Mouse (Mus musculus) ES-Bruce4 (cell line): ENCODE results near the gene Ticrr. TPM values are rescaled to one million over a fixed set of nuclear protein-coding genes. Genes with fewer than 3 reads are reported as not detected.
A peak's percentile ranks its signal among the peaks of the same experiment; 100 is the strongest.

Experiments
- H3K27ac ChIP-seq: 2 replicates; pipeline ENCODE4 v1.5.1; 2012; ENCODE audit warnings: low read length, inconsistent platforms; ENCODE audit not compliant: insufficient read depth
- H3K27me3 ChIP-seq: 2 replicates; pipeline ENCODE4 v1.6.1; 2012; ENCODE audit warnings: mild to moderate bottlenecking, low read length, inconsistent platforms; ENCODE audit not compliant: control insufficient read depth, poor library complexity, insufficient read depth, severe bottlenecking
- H3K36me3 ChIP-seq: 2 replicates; pipeline ENCODE4 v1.6.1; 2012; ENCODE audit warnings: inconsistent platforms, mild to moderate bottlenecking, low read length, moderate library complexity; ENCODE audit not compliant: control insufficient read depth, poor library complexity, insufficient read depth, severe bottlenecking
- H3K4me1 ChIP-seq: one replicate; pipeline ENCODE4 v1.8.1; 2011; ENCODE audit warnings: low read length; ENCODE audit not compliant: control insufficient read depth, insufficient read depth
- H3K4me3 ChIP-seq: 2 replicates; pipeline ENCODE4 v1.5.1; 2011; ENCODE audit warnings: low read depth, mild to moderate bottlenecking, low read length
- H3K9ac ChIP-seq: 2 replicates; pipeline ENCODE4 v1.6.1; 2012; ENCODE audit warnings: low read depth, mild to moderate bottlenecking, inconsistent platforms; ENCODE audit not compliant: poor library complexity, severe bottlenecking
- H3K9me3 ChIP-seq: replicated peaks from 2 replicates; pipeline ENCODE4 v1.6.1; 2012; ENCODE audit warnings: mild to moderate bottlenecking, low read length, inconsistent platforms; ENCODE audit not compliant: control insufficient read depth, poor library complexity, insufficient read depth, severe bottlenecking
- CTCF ChIP-seq: IDR thresholded peaks from one replicate; pipeline ENCODE4 v1.8.1; 2011; ENCODE audit warnings: low read depth, low read length
- EP300 ChIP-seq: IDR thresholded peaks from 2 replicates; pipeline ENCODE4 v1.6.1; 2011; ENCODE audit warnings: low read depth, low read length; ENCODE audit not compliant: insufficient read depth
- POLR2A ChIP-seq: IDR thresholded peaks from one replicate; pipeline ENCODE4 v1.8.1; 2011; ENCODE audit warnings: low read length; ENCODE audit not compliant: insufficient read depth
- polyA plus RNA-seq: library from polyadenylated mRNA; stranded (reverse); fragments of >200 nt; gene quantifications from 2 replicates; pipeline ENCODE4 v1.2.4, GENCODE M21; 2011; ENCODE audit warnings: low read depth; ENCODE audit not compliant: missing spikeins, insufficient read depth, insufficient read length

The Ticrr gene
- polyA plus RNA-seq, 1 experiment, result 41.1 TPM

GRCm38 (mm10) chr7:79617418-79617817 lies 42.6 kb upstream of the Ticrr start, which contains the start of gene Rhcg:
Gene Rhcg (minus strand): TSS chr7:79617657.
- no peak for TF ChIP-seq POLR2A
- TF ChIP-seq CTCF, result no peak
- TF ChIP-seq EP300, result no peak
- peak within 1 kb of the TSS; percentile 78 for H3K4me3 ChIP-seq
- no peak within 1 kb of the TSS for H3K9ac ChIP-seq
- H3K36me3 ChIP-seq, result no peaks in the 10 kb centered on the region
- H3K4me1 ChIP-seq, result no peaks in the 10 kb centered on the region
- H3K9me3 ChIP-seq, result no peaks in the 10 kb centered on the region
- peaks cover 3% of the 10 kb centered on the region; the same call in 1 of the 2 replicates for H3K27me3 ChIP-seq
- no peak within 1 kb of the TSS for H3K27ac ChIP-seq

GRCm38 (mm10) chr7:79619493-79619892 lies 40.5 kb upstream of the Ticrr start:
- no peaks in the 10 kb centered on the region for H3K4me1 ChIP-seq
- H3K36me3 ChIP-seq, result no peaks in the 10 kb centered on the region
- no peak overlapping the region for H3K9ac ChIP-seq
- H3K4me3 ChIP-seq, result no peak overlapping the region
- H3K27me3 ChIP-seq, result peaks cover 3% of the 10 kb centered on the region; the same call in 1 of the 2 replicates
- TF ChIP-seq POLR2A (no peak), EP300 (no peak), CTCF (peak; percentile 32)
- no peak overlapping the region for H3K27ac ChIP-seq
- no peaks in the 10 kb centered on the region for H3K9me3 ChIP-seq

- no peak overlapping the region for H3K9ac ChIP-seq
- H3K36me3 ChIP-seq, result no peaks in the 10 kb centered on the region
- no peaks in the 10 kb centered on the region for H3K27me3 ChIP-seq
- H3K4me1 ChIP-seq, result no peaks in the 10 kb centered on the region
- no peak for TF ChIP-seq EP300
- no peak for TF ChIP-seq CTCF
- TF ChIP-seq POLR2A, result no peak
- H3K9me3 ChIP-seq, result no peaks in the 10 kb centered on the region
- no peak overlapping the region for H3K4me3 ChIP-seq
- no peak overlapping the region for H3K27ac ChIP-seq
Observed at GRCm38 (mm10) chr7:79623086-79623485, 36.9 kb upstream of the Ticrr start.

GRCm38 (mm10) chr7:79626170-79626569 lies 33.8 kb upstream of the Ticrr start:
- no peak overlapping the region for H3K9ac ChIP-seq
- no peak for TF ChIP-seq POLR2A
- no peak for TF ChIP-seq CTCF
- no peak for TF ChIP-seq EP300

GRCm38 (mm10) chr7:79628271-79628913 lies 31.6 kb upstream of the Ticrr start:
- H3K36me3 ChIP-seq, result no peaks in the 10 kb centered on the region
- TF ChIP-seq CTCF (no peak), POLR2A (no peak), EP300 (no peak)
- no peak overlapping the region for H3K9ac ChIP-seq
- no peaks in the 10 kb centered on the region for H3K9me3 ChIP-seq
- no peaks in the 10 kb centered on the region for H3K27me3 ChIP-seq
- H3K27ac ChIP-seq, result no peak overlapping the region
- H3K4me1 ChIP-seq, result no peaks in the 10 kb centered on the region
- no peak overlapping the region for H3K4me3 ChIP-seq

More at GRCm38 (mm10) chr7:79626170-79626569, 33.8 kb upstream of the Ticrr start:
- Histone ChIP-seq H3K4me3 (no peak overlapping the region), H3K4me1 (no peaks in the 10 kb centered on the region), H3K9me3 (no peaks in the 10 kb centered on the region), H3K36me3 (no peaks in the 10 kb centered on the region), H3K27me3 (no peaks in the 10 kb centered on the region), H3K27ac (no peak overlapping the region)

GRCm38 (mm10) chr7:79631773-79632348 lies 28.1 kb upstream of the Ticrr start:
- no peaks in the 10 kb centered on the region for H3K9me3 ChIP-seq
- no peaks in the 10 kb centered on the region for H3K36me3 ChIP-seq
- no peak overlapping the region for H3K9ac ChIP-seq
- no peak overlapping the region for H3K27ac ChIP-seq
- H3K4me1 ChIP-seq, result no peaks in the 10 kb centered on the region
- H3K27me3 ChIP-seq, result no peaks in the 10 kb centered on the region
- no peak for TF ChIP-seq POLR2A
- no peak for TF ChIP-seq CTCF
- H3K4me3 ChIP-seq, result no peak overlapping the region
